Mouse (Mus musculus) gastrocnemius, postnatal 10 days (tissue): ENCODE data around the gene Lama2. TPM values are rescaled to one million over a fixed set of nuclear protein-coding genes. Genes with fewer than 3 reads are reported as not detected.

ENCODE experiments used
- DNase-seq: peaks from one replicate; pipeline ENCODE4 v3.0.0; 2021; ENCODE audit warnings: mixed read lengths
- long read RNA-seq, 2 experiments: library from polyadenylated mRNA; stranded (forward); transcript quantifications; one replicate each; pipeline ENCODE4 v2.0.0; 2021
- total RNA-seq, 2 experiments: library from RNA; stranded (reverse); gene quantifications; 2 replicates each; pipeline ENCODE4 v1.2.3; 2021

Lama2 gene
- total RNA-seq = 100 to 1,000 TPM; 177 to 203 TPM
- long read RNA-seq, experiment 1, partial matches to known transcripts = 7 of 14 reads
- long read RNA-seq, experiment 1, other reads (novel, unspliced or antisense) = 7 of 14 reads
- long read RNA-seq, experiment 2, partial matches to known transcripts = 10 of 22 reads
- long read RNA-seq, experiment 2, other reads (novel, unspliced or antisense) = 10 of 22 reads

DNA sequence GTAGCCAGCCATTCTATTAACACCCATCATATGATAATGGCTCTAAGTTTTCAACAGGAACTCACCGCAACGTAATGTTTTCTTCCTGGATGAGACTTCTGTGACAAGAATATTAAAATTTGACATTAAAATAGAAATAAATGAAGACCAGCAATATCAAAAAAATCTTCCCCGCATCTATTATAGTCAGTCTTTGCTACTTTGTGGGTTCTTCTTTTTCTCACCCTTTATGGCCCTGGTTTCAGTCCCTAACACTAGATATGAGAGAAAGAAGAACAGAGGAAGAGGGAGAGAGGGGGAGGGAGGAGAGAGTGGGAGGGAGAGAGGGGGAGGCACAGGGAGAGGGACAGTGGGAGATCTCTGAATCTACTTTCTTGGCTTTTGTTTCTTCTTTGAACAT lies at the start of gene Lama2:
TSS of gene Lama2 (minus strand) at position 101 of the 400 bp plus-strand sequence.
- DNase-seq = no peak

DNA sequence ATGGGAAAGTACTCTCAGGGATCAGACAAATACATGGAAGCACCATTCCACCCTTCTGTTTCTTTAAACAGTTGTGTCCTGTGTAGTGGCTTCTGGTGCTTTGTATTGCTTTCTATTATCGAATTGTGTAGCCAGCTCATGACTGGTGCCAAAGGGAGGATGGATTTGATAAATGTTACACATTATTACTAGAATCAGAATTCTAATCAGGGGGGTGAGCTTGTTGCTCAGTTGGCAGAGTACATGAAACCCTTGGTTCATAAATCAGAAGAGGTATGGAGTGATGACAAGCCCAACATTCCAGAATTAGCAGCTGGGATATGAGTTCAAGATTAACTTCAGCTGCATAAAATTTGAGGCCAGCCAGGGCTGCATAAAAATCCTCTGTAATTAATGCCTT lies 44.8 kb upstream of the Lama2 start:
- no peak for DNase-seq

DNA sequence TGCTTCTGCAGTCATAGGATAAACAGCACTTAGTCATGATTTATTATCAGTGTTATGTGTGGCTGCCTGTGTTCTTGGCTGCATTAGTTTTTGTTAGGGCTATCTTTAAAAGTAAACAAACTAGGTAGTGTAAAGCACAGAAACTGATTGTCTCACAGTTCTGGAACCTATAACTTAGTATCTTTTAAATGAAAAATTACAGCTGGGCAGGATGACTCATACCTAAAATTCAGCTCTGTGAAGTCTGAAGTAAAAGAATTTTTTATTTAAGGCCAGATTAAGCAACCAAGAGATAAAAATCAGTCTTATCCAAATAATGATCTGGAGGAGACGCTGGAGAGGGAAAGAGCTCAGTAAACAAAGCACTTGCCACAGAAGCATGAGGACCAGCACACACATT lies 43.8 kb upstream of the Lama2 start:
- DNase-seq = no peak

DNA sequence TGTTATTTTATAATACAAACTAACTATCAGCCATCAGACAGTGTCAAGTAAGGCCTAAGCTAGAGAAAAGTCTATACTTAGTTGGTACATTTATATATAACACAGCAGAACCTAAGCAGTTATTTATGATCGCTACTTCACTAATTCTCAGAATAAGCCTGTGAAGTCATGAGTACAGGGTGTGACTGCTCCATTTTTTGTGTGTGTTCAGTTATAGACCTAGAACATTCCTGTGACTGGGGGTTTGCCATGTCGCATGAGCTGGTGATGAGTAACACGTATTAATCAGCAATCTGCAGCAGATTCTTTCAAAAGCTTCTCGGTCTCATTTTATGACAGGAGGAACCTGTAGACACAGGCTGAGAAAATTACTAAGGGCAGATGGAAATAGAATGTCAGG lies 34.6 kb upstream of the Lama2 start:
- DNase-seq = no peak

DNA sequence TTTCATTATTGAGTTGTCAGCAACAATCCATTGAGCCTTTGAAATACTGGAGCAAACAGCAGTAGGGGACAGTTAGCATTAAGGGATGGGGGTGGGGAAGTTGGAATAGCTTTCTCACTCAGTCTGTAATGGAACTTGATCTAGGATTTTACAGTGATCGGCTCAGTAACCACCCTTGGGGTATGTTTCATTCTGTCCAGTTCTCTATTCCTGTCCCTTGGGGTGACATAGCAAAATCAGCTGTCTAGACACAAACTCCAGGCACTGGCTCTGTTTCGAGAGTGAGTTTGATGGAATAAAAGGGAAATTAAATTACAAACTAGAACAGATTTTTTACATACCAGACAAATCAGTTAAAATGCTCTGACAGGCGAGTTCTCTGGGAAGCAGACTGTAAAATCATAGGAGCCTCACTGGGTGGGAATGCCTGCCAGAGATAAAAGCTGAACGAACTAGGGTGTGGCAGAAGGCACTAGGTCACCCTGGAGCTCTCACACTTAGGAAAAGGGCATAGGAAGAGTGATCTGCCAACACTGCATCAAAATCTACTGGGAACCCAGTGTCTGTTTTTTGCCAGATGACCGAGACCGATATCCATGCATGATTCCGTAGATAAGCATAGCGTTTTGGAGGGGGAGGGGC lies 33.3 kb upstream of the Lama2 start:
- no peak for DNase-seq

DNA sequence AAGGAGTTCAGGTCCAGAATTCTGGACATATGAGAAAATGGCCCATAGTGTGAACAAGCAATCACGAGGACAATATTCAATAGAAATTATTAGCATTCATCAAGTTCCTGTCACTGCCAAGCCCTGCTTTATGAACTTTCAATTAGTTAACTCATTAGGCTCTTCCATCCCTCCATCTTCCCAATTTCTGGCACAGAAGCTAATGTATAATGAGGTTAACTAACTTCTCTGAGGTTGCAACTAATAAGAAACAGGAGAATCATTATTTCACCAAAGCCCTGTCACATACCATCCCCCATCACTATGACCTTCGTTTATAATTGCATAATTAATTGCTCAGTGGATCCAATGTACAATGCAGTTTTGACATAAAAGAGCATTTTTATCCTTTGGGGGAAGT lies 16.2 kb upstream of the Lama2 start:
- no peak for DNase-seq

DNA sequence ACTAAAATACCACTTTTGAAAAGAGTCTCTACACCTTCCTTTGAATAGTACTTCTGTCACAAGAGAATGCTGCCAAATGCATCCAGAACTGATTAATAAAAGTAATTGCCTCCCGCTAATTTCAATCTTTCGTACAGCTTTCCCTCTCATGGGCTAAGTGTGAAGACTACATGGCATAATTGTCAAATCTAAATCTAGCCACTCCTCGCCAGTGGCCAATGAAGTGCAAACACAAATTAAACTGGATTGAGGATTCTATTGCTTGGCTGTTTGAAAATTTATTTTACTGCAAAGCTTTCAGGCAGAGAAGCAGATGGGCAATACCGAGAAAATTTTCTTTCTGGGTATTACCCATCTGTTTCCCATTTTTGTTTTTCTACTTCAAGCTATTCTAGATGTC lies 11.4 kb upstream of the Lama2 start:
- no peak for DNase-seq

DNA sequence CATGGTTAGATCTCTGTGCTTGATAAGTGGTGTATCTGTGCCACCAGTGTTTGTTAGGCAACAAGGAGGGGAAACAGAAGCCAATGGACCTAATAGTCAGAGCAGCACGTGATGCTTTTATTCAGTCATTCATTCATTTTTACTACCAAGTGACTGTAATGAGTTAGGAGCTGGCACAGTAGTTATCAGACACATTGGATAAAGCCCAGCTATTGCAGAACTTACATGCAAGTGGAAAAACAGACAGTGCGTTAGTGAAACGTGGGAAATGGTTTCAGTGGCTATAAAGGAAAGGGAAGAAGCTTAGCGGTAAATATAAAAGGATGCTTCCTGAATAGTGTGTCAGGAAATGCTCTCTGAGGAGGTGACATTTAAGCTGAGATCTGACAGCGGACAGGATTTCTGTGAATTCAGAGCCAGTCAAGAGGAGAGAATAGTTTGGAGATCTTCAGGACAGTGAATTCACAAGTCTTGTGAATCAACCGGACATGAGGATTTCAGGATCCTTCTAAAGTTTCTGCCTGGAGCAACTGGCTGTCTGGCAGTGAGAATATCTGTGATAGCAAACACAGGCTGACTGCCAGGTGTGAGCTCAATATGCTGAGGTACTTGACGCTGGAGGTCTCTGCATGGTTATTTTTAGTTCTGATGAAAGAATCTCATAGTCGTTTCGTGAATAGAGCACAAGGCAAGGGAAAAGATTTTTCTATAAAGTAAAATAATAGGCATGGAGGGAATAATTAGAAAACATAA lies 2.3 kb upstream of the Lama2 start:
- DNase-seq = peak; percentile 52

DNA sequence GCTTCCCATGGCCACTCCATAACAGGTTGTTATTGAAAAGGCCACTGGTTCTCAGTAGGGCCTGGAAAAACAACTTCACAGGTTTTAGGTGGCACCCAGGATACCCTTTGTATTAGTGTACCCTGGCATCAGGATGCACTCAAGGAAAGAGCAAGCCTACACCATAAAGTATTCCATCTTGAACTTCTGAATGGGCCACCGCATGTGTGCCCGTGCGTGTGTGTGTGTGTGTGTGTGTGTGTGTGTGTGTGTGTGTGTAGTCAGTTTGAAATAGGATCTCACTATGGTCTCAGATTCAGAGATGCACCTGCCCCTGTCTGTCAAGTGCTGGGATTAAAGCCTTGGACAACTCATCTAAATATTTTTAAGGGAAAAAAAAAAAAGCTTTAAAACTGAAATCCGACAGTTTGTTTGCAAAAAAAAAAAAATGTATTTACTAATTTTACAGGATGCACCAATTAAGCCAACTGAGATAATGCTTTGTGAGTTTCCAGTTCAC lies 2.0 kb downstream of the Lama2 start:
- DNase-seq = peak; percentile 70

DNA sequence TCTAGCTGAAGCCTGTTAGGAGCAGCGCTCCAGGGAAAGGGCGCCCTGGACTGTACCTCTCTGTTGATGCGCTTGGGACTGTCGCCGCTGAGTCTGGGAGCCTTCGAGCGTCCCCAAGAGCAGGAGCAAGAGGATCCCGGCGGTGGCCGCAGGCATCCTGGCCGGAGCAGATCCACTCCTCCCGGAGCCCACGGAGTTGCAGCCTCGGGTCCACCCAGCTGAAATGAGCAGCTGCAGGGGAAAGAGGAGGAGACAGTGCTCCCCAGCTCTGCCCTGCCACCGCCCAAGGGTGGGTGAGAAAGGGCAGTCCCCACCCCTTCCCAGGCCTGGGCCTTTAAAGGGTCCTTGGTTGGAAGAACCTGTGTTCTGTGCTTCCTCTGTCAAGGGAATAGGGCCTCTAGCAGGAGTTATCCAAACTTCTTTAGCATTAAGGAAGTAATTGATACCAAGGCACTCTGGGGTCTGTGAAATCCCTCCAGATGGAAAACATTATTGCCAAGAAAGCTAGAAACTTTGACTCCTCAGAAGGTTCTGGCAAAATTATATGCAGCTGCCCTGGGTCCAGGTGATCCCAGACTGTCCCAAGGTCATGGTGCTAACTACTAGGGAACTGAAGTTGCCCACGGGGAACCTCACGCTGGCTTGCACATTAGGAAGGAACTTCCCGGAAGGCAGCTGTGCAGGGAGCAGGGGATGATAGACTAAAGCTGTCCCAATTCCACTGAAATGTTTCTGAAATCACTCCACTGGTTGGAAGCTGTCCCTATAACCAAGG lies 2.7 kb downstream of the Lama2 start:
- DNase-seq = peak; percentile 60

DNA sequence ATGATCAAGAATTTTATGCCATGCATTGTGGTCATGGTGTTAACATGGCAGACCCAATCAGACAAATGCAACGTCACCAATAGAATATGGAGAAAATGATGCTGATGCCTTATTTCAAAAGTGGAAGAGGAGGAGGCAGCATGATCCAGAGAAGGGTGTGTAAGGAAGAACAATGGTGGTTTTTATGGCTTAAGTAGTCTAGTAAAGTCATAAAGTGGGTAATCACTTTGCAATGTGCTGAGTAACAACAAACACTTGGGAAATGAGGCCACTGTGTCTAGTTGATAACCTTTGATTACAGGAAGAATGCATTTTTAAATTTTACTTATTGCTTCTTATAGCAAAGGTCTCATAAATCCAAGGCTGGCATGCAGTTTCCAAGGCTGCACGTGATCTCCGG lies 23.9 kb downstream of the Lama2 start:
- DNase-seq = no peak

DNA sequence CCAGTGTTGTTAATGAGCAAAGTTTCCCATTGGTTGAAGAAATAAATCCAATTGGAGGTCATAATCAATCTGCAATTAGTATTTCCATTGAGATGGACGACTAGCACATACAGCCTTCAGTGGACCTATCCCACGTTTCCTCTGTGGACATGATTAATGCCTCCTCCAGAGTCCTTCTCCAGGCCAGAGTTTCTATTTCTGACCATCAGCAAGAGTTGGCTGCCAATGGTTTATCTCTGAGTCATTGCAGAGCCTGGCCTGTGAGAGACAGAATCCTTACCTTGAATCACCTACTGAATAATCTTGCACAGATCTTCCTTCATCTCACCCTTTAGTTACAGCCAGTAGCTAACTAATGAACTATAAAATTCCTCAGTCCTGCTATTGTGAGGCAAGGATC lies 86.3 kb downstream of the Lama2 start:
- DNase-seq = no peak

DNA sequence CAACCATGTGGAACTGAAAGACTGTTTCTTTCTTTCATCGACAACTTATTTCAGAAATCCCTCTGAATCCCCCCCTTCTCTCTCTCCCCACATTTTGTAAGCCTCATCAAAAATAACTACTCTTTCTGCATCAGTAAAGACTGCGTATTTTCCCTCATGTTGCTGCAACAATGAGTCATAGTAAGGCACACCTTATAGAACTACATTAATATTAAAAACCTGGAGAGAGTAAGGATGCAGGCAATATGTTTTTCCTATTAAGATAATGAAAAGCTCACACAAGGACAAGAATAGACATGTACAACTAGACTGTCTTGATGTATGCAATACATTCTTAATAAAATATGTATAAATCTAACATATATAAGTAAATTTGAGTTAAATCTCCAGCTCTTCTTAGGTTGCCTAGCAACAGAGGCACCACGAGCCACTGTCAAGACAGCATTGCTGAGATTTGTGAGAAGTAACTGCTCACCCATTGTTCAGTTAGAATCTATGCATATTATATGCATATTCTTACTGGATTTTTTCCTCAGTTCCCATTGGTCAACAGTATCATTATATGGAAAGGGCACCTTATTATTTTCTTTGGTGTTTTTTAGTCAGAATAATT lies 110.6 kb downstream of the Lama2 start:
- no peak for DNase-seq

DNA sequence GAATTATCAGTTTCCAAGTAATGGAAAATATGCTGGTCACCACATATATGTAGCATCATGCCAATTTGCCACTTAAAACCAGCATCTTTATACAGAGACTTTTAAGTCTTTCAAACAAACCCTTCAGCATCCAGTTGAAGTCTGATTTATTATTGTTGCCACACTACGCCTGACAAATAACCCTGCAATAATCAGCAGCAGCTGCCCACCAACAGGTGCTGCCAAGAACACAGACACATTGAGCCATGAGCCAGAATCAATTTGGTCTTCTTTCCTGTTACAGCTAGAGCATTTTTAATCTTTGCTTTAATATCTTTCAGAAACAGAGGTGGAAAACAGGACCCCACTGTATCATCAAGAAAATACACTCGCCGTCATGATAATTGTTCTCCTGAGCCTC lies 118.7 kb downstream of the Lama2 start:
- no peak for DNase-seq

DNA sequence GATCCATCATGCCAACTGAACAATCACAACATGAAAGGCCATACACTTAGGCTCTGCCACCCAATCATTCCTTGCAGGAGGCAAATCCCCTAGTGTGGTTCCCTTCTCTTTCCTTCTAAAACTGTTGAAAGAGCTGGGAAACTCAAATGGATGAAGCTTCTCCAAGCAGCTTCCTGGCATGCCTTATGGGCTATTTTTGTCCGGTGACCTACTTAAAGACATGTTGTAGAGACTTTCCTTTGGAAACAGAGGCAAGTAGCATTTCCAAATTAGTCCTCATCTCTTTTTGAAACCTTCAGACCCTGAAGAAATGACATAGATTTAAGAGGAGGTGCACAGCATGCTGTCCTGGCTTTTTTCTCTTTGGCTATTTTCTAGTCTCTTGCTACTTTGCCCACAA lies 131.1 kb downstream of the Lama2 start:
- DNase-seq = no peak

DNA sequence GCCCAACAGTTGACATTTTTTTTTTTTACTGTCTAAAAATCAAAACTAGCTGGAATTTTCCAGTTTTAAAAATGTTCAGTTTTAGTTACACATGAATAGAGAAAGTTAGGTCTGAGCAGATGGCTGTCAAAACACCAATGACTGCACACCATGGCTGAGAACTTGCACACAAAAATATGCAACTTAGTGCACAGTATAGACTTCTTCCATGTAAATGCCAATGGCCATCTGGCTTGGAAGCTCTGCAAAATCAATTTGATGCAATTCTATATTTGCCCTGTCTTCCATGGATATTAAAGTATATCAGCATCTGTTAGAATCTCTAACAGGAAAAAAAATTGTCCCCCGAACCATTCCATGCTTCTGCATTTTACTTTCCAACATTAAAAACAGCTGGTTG lies 135.5 kb downstream of the Lama2 start:
- DNase-seq = no peak

DNA sequence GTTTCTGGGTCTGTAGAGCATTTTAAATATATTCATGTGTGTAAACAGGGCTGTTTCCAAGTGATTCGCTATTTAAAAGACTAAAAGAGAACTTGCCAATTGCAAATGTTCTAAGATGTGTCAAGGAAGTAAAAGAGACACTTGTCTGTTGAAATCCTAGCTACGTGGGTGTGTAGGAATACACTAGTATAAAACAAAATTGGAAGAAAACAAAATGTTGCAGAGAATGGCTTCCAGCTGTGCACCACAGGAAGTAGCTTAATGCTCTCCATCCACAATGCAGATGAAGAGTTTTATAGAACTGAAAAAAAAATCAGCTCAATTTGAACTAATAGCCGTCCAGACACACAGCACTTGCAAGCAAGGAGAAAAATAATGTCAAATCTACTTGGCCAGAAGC lies 144.0 kb downstream of the Lama2 start:
- no peak for DNase-seq

DNA sequence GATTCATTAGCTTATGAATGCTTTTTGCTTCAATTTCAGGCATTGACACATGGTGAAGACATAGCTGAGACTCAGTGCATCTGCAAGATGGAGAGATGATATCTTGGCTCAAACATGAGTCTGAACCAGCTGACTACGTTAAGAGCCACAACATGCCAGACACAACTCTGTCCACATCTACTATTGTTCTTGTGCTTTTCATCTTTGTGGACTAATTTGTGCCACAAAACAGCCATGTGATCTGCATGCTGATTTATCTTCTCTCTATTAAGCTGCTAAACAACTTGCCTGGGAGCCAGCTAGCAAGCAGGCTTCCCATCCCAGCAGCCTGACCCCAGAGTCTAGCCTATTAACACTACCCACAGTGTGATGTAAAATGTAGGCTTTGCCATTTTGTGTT lies 151.3 kb downstream of the Lama2 start:
- no peak for DNase-seq

DNA sequence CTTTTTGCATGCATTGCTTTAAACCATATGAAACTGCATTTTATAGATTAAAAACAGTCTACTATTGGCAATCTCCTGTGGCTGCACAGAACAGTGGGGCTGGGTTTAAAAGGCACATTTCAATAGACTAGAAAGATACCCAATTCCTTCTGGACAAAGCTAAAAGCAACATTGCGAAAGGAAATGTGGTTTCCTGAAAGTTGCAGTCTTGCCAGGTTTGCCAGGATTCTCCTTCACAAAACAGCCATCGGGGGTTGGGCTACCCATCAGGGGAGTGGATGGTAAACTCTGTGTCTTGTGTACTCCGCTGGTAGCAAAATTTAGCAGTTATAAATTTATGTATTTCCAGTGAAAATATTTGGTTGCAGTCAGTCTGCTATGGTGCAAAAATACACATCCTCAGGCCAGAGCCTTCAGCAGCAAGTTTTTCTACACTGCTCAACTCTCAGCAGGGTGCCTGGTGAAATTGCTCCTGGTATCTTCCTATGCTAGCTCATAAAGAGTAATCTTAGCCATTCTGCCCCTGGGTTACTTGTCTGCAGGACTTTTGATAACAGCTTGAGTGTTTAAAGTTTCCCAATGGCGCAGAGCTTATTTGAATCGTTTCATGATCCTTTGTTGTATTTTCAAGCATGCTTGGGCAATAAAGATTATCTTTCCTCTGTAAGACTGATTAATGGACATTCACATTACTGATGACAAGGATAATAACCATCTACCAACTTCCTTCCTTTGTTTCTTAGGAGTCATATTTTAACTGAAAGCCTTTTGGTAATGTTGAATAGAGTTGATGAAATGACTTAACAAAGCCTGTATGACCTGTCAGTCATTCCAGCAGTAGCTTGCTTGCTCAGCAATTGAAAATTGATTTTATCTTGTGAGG lies 205.7 kb downstream of the Lama2 start:
- no peak for DNase-seq

DNA sequence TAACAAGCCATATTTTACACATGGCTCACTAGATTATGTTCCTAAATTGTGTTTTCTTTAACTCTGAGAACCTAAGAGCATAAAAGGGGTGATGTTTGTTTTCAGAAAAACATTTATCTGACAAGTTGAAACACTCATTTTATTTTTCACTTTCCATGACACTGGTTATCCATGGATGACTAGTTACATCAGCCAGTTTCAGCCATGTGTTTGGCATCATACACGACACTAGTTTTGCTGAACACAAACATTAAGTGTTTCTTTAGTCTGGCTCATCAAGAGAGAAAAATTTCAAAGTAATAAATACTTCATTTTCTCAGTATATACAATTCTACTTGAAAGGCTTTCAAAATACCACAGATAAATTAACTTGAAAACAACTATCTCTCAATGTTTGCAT lies 228.8 kb downstream of the Lama2 start:
- no peak for DNase-seq

DNA sequence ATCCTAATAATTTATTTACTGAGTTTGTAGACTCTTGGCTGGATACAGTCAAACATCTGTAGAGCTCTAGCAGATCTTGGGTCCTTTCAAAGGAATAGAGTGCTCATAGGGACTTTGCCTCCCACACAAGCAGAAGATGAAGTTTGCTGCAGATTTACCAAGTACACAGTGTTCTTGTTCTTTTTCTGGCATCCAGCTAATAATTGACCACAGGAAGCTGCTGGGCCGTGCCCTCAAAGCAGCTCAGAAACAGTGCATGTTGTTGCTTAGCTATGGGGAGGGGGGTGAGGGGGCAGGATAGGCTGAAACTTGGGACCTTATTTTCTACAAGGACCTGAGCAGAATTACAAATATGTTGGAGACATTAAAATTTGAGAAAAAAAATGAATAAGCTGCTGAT lies 232.0 kb downstream of the Lama2 start:
- DNase-seq = no peak
